Mouse (Mus musculus): ENCODE data around the gene Large1.

GRCm38 (mm10) chr8:72846881-72847280 is 506.5 kb downstream of the Large1 start:
- no peak for TF ChIP-seq POLR2A (IDR thresholded peaks at IDR 0.05; ENCODE audit: control insufficient read depth, extremely low read depth, insufficient read depth, low read length, poor library complexity)
- no peak for TF ChIP-seq CTCF (IDR thresholded peaks at IDR 0.05; ENCODE audit: borderline replicate concordance, control insufficient read depth, extremely low read depth, insufficient read depth, low read length, poor library complexity)

Measured in thymus, adult 2 months (tissue).